Mouse (Mus musculus) C2C12 (cell line): ENCODE results near the gene Spsb2.

Source experiments
- CEBPB ChIP-seq: IDR thresholded peaks from one replicate; pipeline ENCODE4 v1.6.1; 2011; ENCODE audit warnings: low read depth, mild to moderate bottlenecking, control low read depth, moderate library complexity
- CTCF ChIP-seq: IDR thresholded peaks from one replicate; pipeline ENCODE4 v1.5.1; 2011; ENCODE audit not compliant: control insufficient read depth, insufficient read depth, insufficient read length
- MAX ChIP-seq: IDR thresholded peaks from one replicate; pipeline ENCODE4 v1.6.1; 2011; ENCODE audit warnings: mild to moderate bottlenecking, control low read depth
- USF1 ChIP-seq: IDR thresholded peaks from one replicate; pipeline ENCODE4 v1.6.1; 2011; ENCODE audit warnings: low read depth, mild to moderate bottlenecking, control low read depth, moderate library complexity

DNA sequence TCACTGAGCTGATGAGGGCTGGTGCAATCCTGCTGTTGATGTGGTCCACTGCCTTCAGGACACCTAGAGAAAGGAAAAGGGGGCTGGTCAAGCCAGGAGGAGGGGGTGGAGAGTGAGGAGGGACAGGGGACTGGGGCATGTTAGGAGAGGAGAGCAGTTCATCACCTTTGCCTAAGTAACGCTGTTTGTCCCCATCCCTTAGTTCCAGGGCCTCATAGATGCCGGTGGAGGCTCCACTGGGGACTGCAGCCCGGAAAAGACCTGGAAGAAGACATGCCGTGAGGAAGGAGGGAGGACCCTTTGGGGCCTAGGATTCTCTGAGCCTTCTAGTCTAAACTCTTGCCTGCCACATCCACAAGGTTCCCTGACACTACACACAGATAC is 40.9 kb upstream of the Spsb2 start:
- TF ChIP-seq CTCF: no peak
- no peak for TF ChIP-seq CEBPB
- no peak for TF ChIP-seq MAX
- TF ChIP-seq USF1: no peak
